Comparison of ENCODE assay signal across 9 mouse cellular contexts in the genomic region with DNA sequence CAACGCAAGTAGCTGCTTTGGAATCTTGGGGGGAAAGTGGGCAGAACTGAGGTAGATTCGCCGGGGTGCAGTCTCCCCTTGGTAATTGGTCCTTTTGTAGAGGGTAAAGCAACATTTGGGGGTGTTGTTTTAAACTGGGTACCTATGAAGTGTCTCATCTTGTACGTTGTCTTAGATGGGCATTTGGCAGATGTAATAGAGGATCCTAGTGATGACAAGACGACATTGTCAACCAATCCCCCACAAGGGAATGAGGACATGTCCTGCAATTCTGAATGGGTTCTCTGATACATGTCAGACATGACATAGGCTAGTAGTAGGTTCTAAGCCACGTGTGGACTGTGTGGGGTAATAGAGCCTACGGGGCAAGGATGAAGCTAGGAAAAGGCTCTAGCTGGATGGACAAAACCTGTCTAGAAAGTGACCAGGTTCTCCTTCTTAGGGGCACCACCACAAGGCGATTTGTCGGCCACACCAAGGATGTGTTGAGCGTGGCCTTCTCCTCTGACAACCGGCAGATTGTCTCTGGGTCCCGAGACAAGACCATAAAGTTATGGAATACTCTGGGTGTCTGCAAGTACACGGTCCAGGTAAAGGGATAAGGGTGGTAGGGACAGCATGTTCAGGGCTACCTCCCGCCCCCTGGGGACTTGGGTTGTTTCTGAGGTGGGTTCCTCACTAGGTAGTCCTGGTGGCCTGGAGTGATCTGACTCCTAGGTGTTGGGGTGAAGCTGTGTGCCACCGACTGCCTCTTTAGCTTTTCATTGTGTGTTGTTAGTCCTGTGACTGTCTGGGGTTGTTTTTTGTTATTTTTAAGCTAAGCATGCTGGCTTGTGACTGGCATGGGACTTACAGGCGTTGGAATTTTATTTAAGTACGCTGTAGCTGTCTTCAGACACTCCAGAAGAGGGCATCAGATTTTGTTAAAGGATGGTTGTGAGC. TPM values are rescaled to one million over a fixed set of nuclear protein-coding genes. Genes with fewer than 3 reads are reported as not detected.
DNase-seq lines count a peak whose midpoint lies in the region; ATAC-seq and TF ChIP-seq lines count a peak whose summit lies in the region.
"Had no signal": no experiment of that assay in that cellular context is flagged by ENCODE, and none has a peak within 500 bp of the region (broad histone marks: within the 10 kb centered on the region; RNA-seq: fewer than 3 reads in every experiment).

No protein-coding gene starts in this region.

- H3K36me3 ChIP-seq in lung, embryonic 16.5 days (ENCODE audit: control insufficient read depth, insufficient read depth, low read length), result peaks cover 40% of the 10 kb centered on the region
- H3K36me3 ChIP-seq in forebrain, embryonic 12.5 days (replicated peaks), result peaks cover 59% of the 10 kb centered on the region
- peaks cover 59% of the 10 kb centered on the region for H3K36me3 ChIP-seq in limb, embryonic 12.5 days
- peaks cover 50% of the 10 kb centered on the region for H3K36me3 ChIP-seq in small intestine, adult 2 months (ENCODE audit: control insufficient read depth, insufficient read depth, low read length)

- peak overlapping the region; percentile 95 for H3K4me2 ChIP-seq in lung, embryonic 16.5 days (ENCODE audit: low read depth, low read length)
- H3K4me2 ChIP-seq in forebrain, embryonic 12.5 days, result peak overlapping the region; percentile 92
- peak overlapping the region; percentile 91 for H3K4me2 ChIP-seq in limb, embryonic 12.5 days

- 61% methylated on average over 17 of the region's 17 CpGs for WGBS in lung, embryonic 16.5 days
- 79% methylated on average over 17 of the region's 17 CpGs for WGBS in forebrain, embryonic 12.5 days
- 78% methylated on average over 17 of the region's 17 CpGs for whole genome bisulfite sequencing in limb, embryonic 12.5 days
- WGBS in small intestine, adult 2 months, result 29% methylated on average over 17 of the region's 17 CpGs

- DNase-seq in lung, postnatal 4 days, result no peak
- no peak for DNase-seq in thymus, postnatal 36 days
- no peak for DNase-seq in embryo, embryonic 9.5 days (ENCODE audit: extremely low spot score)
- DNase-seq in frontal cortex, adult 2 months (ENCODE audit: extremely low spot score in 1 of 2, low spot score in 1 of 2), result no peak
- DNase-seq: right cerebral cortex, postnatal 25 days had no signal

- H3K27me3 ChIP-seq in lung, embryonic 16.5 days (ENCODE audit: control insufficient read depth, insufficient read depth, low read depth, low read length), result no peaks in the 10 kb centered on the region
- H3K27me3 ChIP-seq in forebrain, embryonic 12.5 days, result no peaks in the 10 kb centered on the region
- H3K27me3 ChIP-seq in limb, embryonic 12.5 days, result no peaks in the 10 kb centered on the region
- no peaks in the 10 kb centered on the region for H3K27me3 ChIP-seq in small intestine, adult 2 months (ENCODE audit: control insufficient read depth, insufficient read depth, low read length)

- peaks cover 17% of the 10 kb centered on the region for H3K4me1 ChIP-seq in lung, embryonic 16.5 days (replicated peaks; ENCODE audit: control insufficient read depth, insufficient read depth, low read length)
- H3K4me1 ChIP-seq in forebrain, embryonic 12.5 days, result peaks cover 31% of the 10 kb centered on the region
- peaks cover 28% of the 10 kb centered on the region for H3K4me1 ChIP-seq in limb, embryonic 12.5 days (replicated peaks)
- H3K4me1 ChIP-seq in small intestine, adult 2 months (ENCODE audit: control insufficient read depth, insufficient read depth, insufficient read length, low read length), result peaks cover 9% of the 10 kb centered on the region; the same call in 1 of the 2 replicates

- no peak for ATAC-seq in lung, embryonic 16.5 days (ENCODE audit: low read depth)
- no peak for ATAC-seq in forebrain, embryonic 12.5 days (ENCODE audit: low FRiP score)
- no peak for ATAC-seq in limb, embryonic 12.5 days (ENCODE audit: insufficient number of reproducible peaks, insufficient read depth, low FRiP score, low TSS enrichment, low read depth)

- H3K4me3 ChIP-seq in lung, embryonic 16.5 days (ENCODE audit: low read length), result peak overlapping the region; percentile 88
- H3K4me3 ChIP-seq in forebrain, embryonic 12.5 days (replicated peaks), result peak overlapping the region; percentile 78
- peak overlapping the region; percentile 61 for H3K4me3 ChIP-seq in limb, embryonic 12.5 days (replicated peaks)
- H3K4me3 ChIP-seq in small intestine, adult 2 months (ENCODE audit: low read depth, low read length), result peak overlapping the region; percentile 48

- TF ChIP-seq POLR2A in small intestine, adult 2 months (IDR thresholded peaks at IDR 0.05; ENCODE audit: low read depth, low read length), result no peak

- no peak for TF ChIP-seq CTCF in small intestine, adult 2 months (IDR thresholded peaks at IDR 0.05; ENCODE audit: extremely low read depth, insufficient read length, insufficient replicate concordance, low read depth, low read length)

- H3K9me3 ChIP-seq in lung, embryonic 16.5 days (ENCODE audit: control insufficient read depth, low read length), result no peaks in the 10 kb centered on the region
- no peaks in the 10 kb centered on the region for H3K9me3 ChIP-seq in forebrain, embryonic 12.5 days
- H3K9me3 ChIP-seq in limb, embryonic 12.5 days, result no peaks in the 10 kb centered on the region

- H3K9ac ChIP-seq in lung, embryonic 16.5 days (ENCODE audit: low read length), result peak overlapping the region; percentile 91
- peak overlapping the region; percentile 89 for H3K9ac ChIP-seq in forebrain, embryonic 12.5 days
- peak overlapping the region; percentile 83 for H3K9ac ChIP-seq in limb, embryonic 12.5 days (replicated peaks)

- H3K27ac ChIP-seq in lung, embryonic 16.5 days (ENCODE audit: low read length), result no peak overlapping the region
- no peak overlapping the region for H3K27ac ChIP-seq in forebrain, embryonic 12.5 days
- no peak overlapping the region for H3K27ac ChIP-seq in limb, embryonic 12.5 days
- no peak overlapping the region for H3K27ac ChIP-seq in small intestine, adult 2 months (ENCODE audit: insufficient read depth, low read depth, low read length)

RNA-seq across cellular contexts. Expression of a gene that starts 2.0 kb away (rescaled TPM):
- 657 and 669 TPM in 2 replicates for polyA plus RNA-seq in lung, embryonic 16.5 days (2015; fragmentation: Nextera tagmentation; extraction: Ambion mirVana)
- 512 and 565 TPM in 2 replicates for polyA plus RNA-seq in forebrain, embryonic 12.5 days (2016; fragmentation: Nextera tagmentation; extraction: Ambion mirVana)
- 646 and 685 TPM in 2 replicates for polyA plus RNA-seq in limb, embryonic 12.5 days (2016; fragmentation: Nextera tagmentation; extraction: Ambion mirVana)
- polyA plus RNA-seq in small intestine, adult 2 months (2012; rRNA removed), result 1,479 and 1,553 TPM in 2 replicates
- 453 and 472 TPM in 2 replicates for polyA plus RNA-seq in frontal cortex, adult 2 months (2012; rRNA removed)

RNA-seq across cellular contexts. Expression of a gene that starts 15.1 kb away (rescaled TPM):
- 6.4 and 6.6 TPM in 2 replicates for polyA plus RNA-seq in lung, embryonic 16.5 days (2015; fragmentation: Nextera tagmentation; extraction: Ambion mirVana)
- 6.2 and 6.8 TPM in 2 replicates for polyA plus RNA-seq in forebrain, embryonic 12.5 days (2016; fragmentation: Nextera tagmentation; extraction: Ambion mirVana)
- 6.0 and 7.3 TPM in 2 replicates for polyA plus RNA-seq in limb, embryonic 12.5 days (2016; fragmentation: Nextera tagmentation; extraction: Ambion mirVana)
- polyA plus RNA-seq in small intestine, adult 2 months (2012; rRNA removed), result 10.0 and 18.7 TPM in 2 replicates
- polyA plus RNA-seq in frontal cortex, adult 2 months (2012; rRNA removed), result 41.4 and 47.6 TPM in 2 replicates

RNA-seq across cellular contexts. Expression of a gene that starts 23.8 kb away (rescaled TPM):
- polyA plus RNA-seq in lung, embryonic 16.5 days (2015; fragmentation: Nextera tagmentation; extraction: Ambion mirVana), result 0.51 and 1.2 TPM in 2 replicates
- 0.76 and 1.00 TPM in 2 replicates for polyA plus RNA-seq in forebrain, embryonic 12.5 days (2016; fragmentation: Nextera tagmentation; extraction: Ambion mirVana)
- polyA plus RNA-seq in limb, embryonic 12.5 days (2016; fragmentation: Nextera tagmentation; extraction: Ambion mirVana), result 0.34 and 1.3 TPM in 2 replicates
- polyA plus RNA-seq in small intestine, adult 2 months (2012; rRNA removed), result 4.9 and 12.6 TPM in 2 replicates
- 3.7 and 4.6 TPM in 2 replicates for polyA plus RNA-seq in frontal cortex, adult 2 months (2012; rRNA removed)

RNA-seq across cellular contexts. Expression of a gene that starts 24.4 kb away (rescaled TPM):
- polyA plus RNA-seq in lung, embryonic 16.5 days (2015; fragmentation: Nextera tagmentation; extraction: Ambion mirVana), result 1.7 and 2.6 TPM in 2 replicates
- 6.8 and 9.4 TPM in 2 replicates for polyA plus RNA-seq in forebrain, embryonic 12.5 days (2016; fragmentation: Nextera tagmentation; extraction: Ambion mirVana)
- polyA plus RNA-seq in limb, embryonic 12.5 days (2016; fragmentation: Nextera tagmentation; extraction: Ambion mirVana), result 4.2 and 13.6 TPM in 2 replicates
- 3.3 and 3.9 TPM in 2 replicates for polyA plus RNA-seq in small intestine, adult 2 months (2012; rRNA removed)
- 24.1 and 28.7 TPM in 2 replicates for polyA plus RNA-seq in frontal cortex, adult 2 months (2012; rRNA removed)
